Mouse (Mus musculus) cerebellum, adult 2 months (tissue): Measurements from ENCODE around the gene Pex11g.

Experiments used
- CTCF ChIP-seq: fragments of 200-500 bp; IDR thresholded peaks from 2 replicates; pipeline ENCODE4 v1.5.1; 2011; ENCODE audit warnings: low read depth, mild to moderate bottlenecking, control low read depth, low read length, moderate library complexity, borderline replicate concordance; ENCODE audit not compliant: insufficient read depth
- POLR2A ChIP-seq: fragments of 200-500 bp; IDR thresholded peaks from 2 replicates; pipeline ENCODE4 v1.6.1; 2011; ENCODE audit warnings: low read length, control low read depth, borderline replicate concordance; ENCODE audit not compliant: insufficient read depth

- TF ChIP-seq CTCF (no peak), POLR2A (no peak)
These were observed 8.4 kb upstream of the Pex11g start for GRCm38 (mm10) chr8:3475715-3476429.
